11 mouse cellular contexts compared by ENCODE assay signal in genomic region chr9:45958851-45959250, GRCm38 (mm10). TPM values are rescaled to one million over a fixed set of nuclear protein-coding genes. Genes with fewer than 3 reads are reported as not detected.
DNase-seq lines count a peak whose midpoint lies in the region; ATAC-seq and TF ChIP-seq lines count a peak whose summit lies in the region.
"Had no signal": no experiment of that assay in that cellular context is flagged by ENCODE, and none has a peak within 500 bp of the region (broad histone marks: within the 10 kb centered on the region; RNA-seq: fewer than 3 reads in every experiment).

No protein-coding gene starts in this region.

- no peak overlapping the region for H3K4me3 ChIP-seq in forebrain, embryonic 14.5 days (ENCODE audit: low read depth, low read length)
- H3K4me3 ChIP-seq in forebrain, embryonic 10.5 days = no peak overlapping the region
- no peak overlapping the region for H3K4me3 ChIP-seq in kidney, embryonic 15.5 days (replicated peaks)
- H3K4me3 ChIP-seq in bone marrow macrophage, adult 2 months (ENCODE audit: insufficient read depth, low read length) = no peak overlapping the region
- H3K4me3 ChIP-seq in hindbrain, embryonic 16.5 days (ENCODE audit: low read length) = no peak overlapping the region
- H3K4me3 ChIP-seq: liver, embryonic 15.5 days had no signal

- H3K36me3 ChIP-seq in forebrain, embryonic 14.5 days (ENCODE audit: control insufficient read depth, insufficient read depth, low read length) = peaks cover 35% of the 10 kb centered on the region
- H3K36me3 ChIP-seq in forebrain, embryonic 10.5 days (replicated peaks) = peaks cover 42% of the 10 kb centered on the region
- peaks cover 34% of the 10 kb centered on the region for H3K36me3 ChIP-seq in kidney, embryonic 15.5 days
- peaks cover 10% of the 10 kb centered on the region; the same call in 1 of the 2 replicates for H3K36me3 ChIP-seq in hindbrain, embryonic 16.5 days (ENCODE audit: control insufficient read depth, insufficient read depth, low read length)

- DNase-seq in forebrain, embryonic 14.5 days (ENCODE audit: low spot score) = peak; percentile 21
- no peak for DNase-seq in forebrain, embryonic 10.5 days (ENCODE audit: extremely low spot score, low spot score)
- DNase-seq in kidney, postnatal 10 days = no peak
- no peak for DNase-seq in testis, postnatal 10 days (ENCODE audit: low spot score)
- no peak for DNase-seq in right cerebral cortex, adult 18-20 months
- DNase-seq: retina, postnatal 1 day had no signal

- peaks cover 10% of the 10 kb centered on the region for H3K4me1 ChIP-seq in forebrain, embryonic 14.5 days (ENCODE audit: control insufficient read depth, insufficient read depth, low read length)
- peaks cover 37% of the 10 kb centered on the region for H3K4me1 ChIP-seq in forebrain, embryonic 10.5 days
- H3K4me1 ChIP-seq in kidney, embryonic 15.5 days = peaks cover 17% of the 10 kb centered on the region
- H3K4me1 ChIP-seq in bone marrow macrophage, adult 2 months (ENCODE audit: control insufficient read depth, insufficient read depth, low read length) = peaks cover 44% of the 10 kb centered on the region
- H3K4me1 ChIP-seq in hindbrain, embryonic 16.5 days (ENCODE audit: control insufficient read depth, insufficient read depth, low read depth, low read length) = peaks cover 15% of the 10 kb centered on the region

- WGBS in forebrain, embryonic 14.5 days = 30% methylated on average over 4 of the region's 4 CpGs
- WGBS in forebrain, embryonic 10.5 days = 52% methylated on average over 4 of the region's 4 CpGs
- 52% methylated on average over 4 of the region's 4 CpGs for WGBS in kidney, embryonic 15.5 days
- WGBS in hindbrain, embryonic 16.5 days = 47% methylated on average over 4 of the region's 4 CpGs

- TF ChIP-seq POLR2A in bone marrow macrophage, adult 2 months (IDR thresholded peaks at IDR 0.05; ENCODE audit: borderline replicate concordance, low read depth, low read length) = no peak

- no peak overlapping the region for H3K9ac ChIP-seq in forebrain, embryonic 14.5 days (ENCODE audit: low read length)
- no peak overlapping the region for H3K9ac ChIP-seq in kidney, embryonic 15.5 days
- H3K9ac ChIP-seq in hindbrain, embryonic 16.5 days (ENCODE audit: low read depth, low read length) = no peak overlapping the region
- H3K9ac ChIP-seq: liver, embryonic 15.5 days had no signal

- no peak overlapping the region for H3K4me2 ChIP-seq in forebrain, embryonic 14.5 days (ENCODE audit: low read length)
- H3K4me2 ChIP-seq in kidney, embryonic 15.5 days = no peak overlapping the region
- H3K4me2 ChIP-seq in hindbrain, embryonic 16.5 days (ENCODE audit: low read length) = no peak overlapping the region
- H3K4me2 ChIP-seq: liver, embryonic 15.5 days had no signal

- ATAC-seq in forebrain, embryonic 14.5 days = no peak
- no peak for ATAC-seq in kidney, embryonic 15.5 days (replicated peaks; ENCODE audit: low FRiP score)
- no peak for ATAC-seq in hindbrain, embryonic 16.5 days
- ATAC-seq: Patski had no signal

- no peaks in the 10 kb centered on the region for H3K27me3 ChIP-seq in forebrain, embryonic 14.5 days (replicated peaks; ENCODE audit: control insufficient read depth, insufficient read depth, low read length)
- no peaks in the 10 kb centered on the region for H3K27me3 ChIP-seq in forebrain, embryonic 10.5 days (ENCODE audit: poor library complexity, severe bottlenecking)
- no peaks in the 10 kb centered on the region for H3K27me3 ChIP-seq in kidney, embryonic 15.5 days
- H3K27me3 ChIP-seq in hindbrain, embryonic 16.5 days (replicated peaks; ENCODE audit: control insufficient read depth, insufficient read depth, low read length) = no peaks in the 10 kb centered on the region
- H3K27me3 ChIP-seq: liver, embryonic 15.5 days; Patski had no signal

- no peak for TF ChIP-seq CTCF in bone marrow macrophage, adult 2 months (IDR thresholded peaks at IDR 0.05; ENCODE audit: low read depth, low read length)

- no peaks in the 10 kb centered on the region for H3K9me3 ChIP-seq in forebrain, embryonic 14.5 days (replicated peaks; ENCODE audit: control insufficient read depth, low read length)
- H3K9me3 ChIP-seq in forebrain, embryonic 10.5 days = no peaks in the 10 kb centered on the region
- H3K9me3 ChIP-seq in kidney, embryonic 15.5 days (replicated peaks) = no peaks in the 10 kb centered on the region
- H3K9me3 ChIP-seq in hindbrain, embryonic 16.5 days (ENCODE audit: control insufficient read depth, low read length) = no peaks in the 10 kb centered on the region
- H3K9me3 ChIP-seq: liver, embryonic 15.5 days had no signal

- no peak overlapping the region for H3K27ac ChIP-seq in forebrain, embryonic 14.5 days (ENCODE audit: low read depth, low read length)
- no peak overlapping the region for H3K27ac ChIP-seq in forebrain, embryonic 10.5 days
- peak overlapping the region; percentile 59 for H3K27ac ChIP-seq in kidney, embryonic 15.5 days
- H3K27ac ChIP-seq in bone marrow macrophage, adult 2 months (ENCODE audit: insufficient read depth, low read depth, low read length) = peak overlapping the region; percentile 11; the same call in 1 of the 2 replicates
- H3K27ac ChIP-seq in hindbrain, embryonic 16.5 days (ENCODE audit: low read depth, low read length) = peak overlapping the region; percentile 8; the same call in 1 of the 2 replicates
- H3K27ac ChIP-seq: liver, embryonic 15.5 days had no signal

RNA-seq across cellular contexts. Expression of gene Sidt2, which starts 3.8 kb away (rescaled TPM):
- polyA plus RNA-seq in forebrain, embryonic 14.5 days (2014; fragmentation: Nextera tagmentation; extraction: Ambion mirVana) = 24.5 and 30.9 TPM in 2 replicates
- 23.8 and 24.6 TPM in 2 replicates for polyA plus RNA-seq in forebrain, embryonic 10.5 days (2016; fragmentation: Nextera tagmentation; extraction: Ambion mirVana)
- polyA plus RNA-seq in kidney, embryonic 15.5 days (2015; fragmentation: Nextera tagmentation; extraction: Ambion mirVana) = 37.3 and 39.3 TPM in 2 replicates
- polyA plus RNA-seq in bone marrow macrophage, adult 2 months (2012; ENCODE audit: insufficient read depth, insufficient read length, missing spikeins) = 110 and 122 TPM in 2 replicates
- 51.2 and 52.0 TPM in 2 replicates for polyA plus RNA-seq in hindbrain, embryonic 16.5 days (2015; fragmentation: Nextera tagmentation; extraction: Ambion mirVana)

RNA-seq across cellular contexts. Expression of gene Tagln, which starts 23.0 kb away (rescaled TPM):
- 4.2 and 5.3 TPM in 2 replicates for polyA plus RNA-seq in forebrain, embryonic 14.5 days (2014; fragmentation: Nextera tagmentation; extraction: Ambion mirVana)
- 18.6 and 20.7 TPM in 2 replicates for polyA plus RNA-seq in forebrain, embryonic 10.5 days (2016; fragmentation: Nextera tagmentation; extraction: Ambion mirVana)
- 56.4 and 108 TPM in 2 replicates for polyA plus RNA-seq in kidney, embryonic 15.5 days (2015; fragmentation: Nextera tagmentation; extraction: Ambion mirVana)
- polyA plus RNA-seq in bone marrow macrophage, adult 2 months (2012; ENCODE audit: insufficient read depth, insufficient read length, missing spikeins) = 7.1 and 9.9 TPM in 2 replicates
- polyA plus RNA-seq in hindbrain, embryonic 16.5 days (2015; fragmentation: Nextera tagmentation; extraction: Ambion mirVana) = 7.1 and 8.5 TPM in 2 replicates

RNA-seq across cellular contexts. Expression of gene Rnf214, which starts 52.1 kb away (rescaled TPM):
- polyA plus RNA-seq in forebrain, embryonic 14.5 days (2014; fragmentation: Nextera tagmentation; extraction: Ambion mirVana) = 70.2 and 91.1 TPM in 2 replicates
- 57.9 and 65.5 TPM in 2 replicates for polyA plus RNA-seq in forebrain, embryonic 10.5 days (2016; fragmentation: Nextera tagmentation; extraction: Ambion mirVana)
- 57.4 and 62.3 TPM in 2 replicates for polyA plus RNA-seq in kidney, embryonic 15.5 days (2015; fragmentation: Nextera tagmentation; extraction: Ambion mirVana)
- 30.5 and 33.0 TPM in 2 replicates for polyA plus RNA-seq in bone marrow macrophage, adult 2 months (2012; ENCODE audit: insufficient read depth, insufficient read length, missing spikeins)
- 79.7 and 103 TPM in 2 replicates for polyA plus RNA-seq in hindbrain, embryonic 16.5 days (2015; fragmentation: Nextera tagmentation; extraction: Ambion mirVana)

RNA-seq across cellular contexts. Expression of gene Pcsk7, which starts 52.6 kb away (rescaled TPM):
- 13.6 and 16.2 TPM in 2 replicates for polyA plus RNA-seq in forebrain, embryonic 14.5 days (2014; fragmentation: Nextera tagmentation; extraction: Ambion mirVana)
- 17.8 TPM in 2 replicates for polyA plus RNA-seq in forebrain, embryonic 10.5 days (2016; fragmentation: Nextera tagmentation; extraction: Ambion mirVana)
- 19.4 and 22.0 TPM in 2 replicates for polyA plus RNA-seq in kidney, embryonic 15.5 days (2015; fragmentation: Nextera tagmentation; extraction: Ambion mirVana)
- 22.3 and 27.6 TPM in 2 replicates for polyA plus RNA-seq in bone marrow macrophage, adult 2 months (2012; ENCODE audit: insufficient read depth, insufficient read length, missing spikeins)
- polyA plus RNA-seq in hindbrain, embryonic 16.5 days (2015; fragmentation: Nextera tagmentation; extraction: Ambion mirVana) = 18.8 and 23.1 TPM in 2 replicates

RNA-seq across cellular contexts. Expression of gene Pafah1b2, which starts 53.6 kb away (rescaled TPM):
- polyA plus RNA-seq in forebrain, embryonic 14.5 days (2014; fragmentation: Nextera tagmentation; extraction: Ambion mirVana) = 314 and 359 TPM in 2 replicates
- polyA plus RNA-seq in forebrain, embryonic 10.5 days (2016; fragmentation: Nextera tagmentation; extraction: Ambion mirVana) = 279 and 288 TPM in 2 replicates
- 162 and 170 TPM in 2 replicates for polyA plus RNA-seq in kidney, embryonic 15.5 days (2015; fragmentation: Nextera tagmentation; extraction: Ambion mirVana)
- 41.0 and 44.9 TPM in 2 replicates for polyA plus RNA-seq in bone marrow macrophage, adult 2 months (2012; ENCODE audit: insufficient read depth, insufficient read length, missing spikeins)
- polyA plus RNA-seq in hindbrain, embryonic 16.5 days (2015; fragmentation: Nextera tagmentation; extraction: Ambion mirVana) = 263 and 279 TPM in 2 replicates

Comparison
In these comparisons a context has a peak if more than half of its experiments do, and no peak if none do; other contexts are left out.
1. H3K27ac ChIP-seq: peak in kidney, embryonic 15.5 days (single experiment), bone marrow macrophage, adult 2 months (single experiment) and hindbrain, embryonic 16.5 days (single experiment); none in forebrain, embryonic 14.5 days (single experiment) and forebrain, embryonic 10.5 days (single experiment).